In genomic region chr15:51291183-51291582, GRCm38 (mm10) we compare ENCODE assay signal across 18 mouse cellular contexts.
DNase-seq lines count a peak whose midpoint lies in the region; ATAC-seq lines count a peak whose summit lies in the region.
"Had no signal": no experiment of that assay in that cellular context is flagged by ENCODE, and none has a peak within 500 bp of the region (broad histone marks: within the 10 kb centered on the region; RNA-seq: fewer than 3 reads in every experiment).

No protein-coding gene starts in this region.

- intact Hi-C loops in heart, postnatal 10 days (cut with DNase I) = no loop called here

- DNase-seq in heart, adult 11 months = peak; percentile 60
- DNase-seq in heart, postnatal 10 days = no peak
- no peak for DNase-seq in layer of hippocampus, postnatal 36 days
- DNase-seq in spleen, postnatal 14 days (ENCODE audit: low spot score in 2 of 2) = no peak
- DNase-seq: adrenal gland, adult 2 months; adrenal gland, postnatal 10 days; adrenal gland, postnatal 25 days; B cell, adult 2 months; cerebellum, adult 11 months; cerebellum, adult 18-20 months; cerebellum, adult 8-10 months; cerebellum, adult 9-11 months; cerebellum, postnatal 14 days; cerebellum, postnatal 36 days; forebrain, postnatal 0 days had no signal

- peak; percentile 69 for ATAC-seq in megakaryocyte, adult 5-6 weeks (ENCODE audit: poor library complexity, severe bottlenecking)
- ATAC-seq: forebrain, embryonic 13.5 days; forebrain, embryonic 15.5 days; forebrain, postnatal 0 days had no signal
